Mouse (Mus musculus): ENCODE measurements at regions not wholly inside any gene's neighbourhood (a gene's known extent, or its start where the extent isn't known, plus 50 kb on each side); places are given as distances from the start of the nearest gene placed in this dataset.

DNA sequence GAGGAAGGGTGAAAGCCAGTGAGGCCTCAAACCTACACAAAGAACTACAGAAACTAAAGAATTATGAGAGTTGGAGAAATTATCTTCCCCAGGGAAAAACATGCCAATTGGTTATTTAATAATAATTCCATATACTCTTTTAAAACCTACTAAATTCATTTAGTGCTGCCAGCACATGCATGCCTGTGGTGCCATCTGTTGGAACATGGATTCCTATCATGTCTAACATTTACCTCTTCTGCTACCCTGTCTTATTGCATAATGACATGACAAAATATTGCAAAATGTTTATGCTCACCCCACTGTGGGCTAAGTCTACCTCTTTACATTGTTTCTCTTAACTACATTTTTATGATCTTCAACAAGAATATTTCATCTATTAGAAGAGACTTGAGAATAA lies 178.7 kb upstream of the 4933412E24Rik start:
- H3K27me3 ChIP-seq (ENCODE audit: control insufficient read depth, insufficient read depth, insufficient read length), result no peaks in the 10 kb centered on the region
- no peak overlapping the region for H3K4me3 ChIP-seq (ENCODE audit: insufficient read depth, poor library complexity, severe bottlenecking)
- no peak overlapping the region for H3ac ChIP-seq (ENCODE audit: control insufficient read depth, insufficient read length, low read depth)
- no peaks in the 10 kb centered on the region for H3K79me2 ChIP-seq (ENCODE audit: control insufficient read depth, insufficient read depth)
- no peaks in the 10 kb centered on the region for H3K79me3 ChIP-seq (ENCODE audit: low read depth)
- H3K36me3 ChIP-seq (ENCODE audit: control insufficient read depth, insufficient read depth), result no peaks in the 10 kb centered on the region
- TF ChIP-seq CEBPB (IDR thresholded peaks at IDR 0.05; ENCODE audit: low read depth) (peak; percentile 6), MYOD1 (IDR thresholded peaks at IDR 0.05; ENCODE audit: control insufficient read depth, insufficient read length, low read depth) (no peak), MAX (IDR thresholded peaks at IDR 0.05) (no peak), CTCF (IDR thresholded peaks at IDR 0.05; ENCODE audit: control insufficient read depth, insufficient read depth, insufficient read length) (no peak)

DNA sequence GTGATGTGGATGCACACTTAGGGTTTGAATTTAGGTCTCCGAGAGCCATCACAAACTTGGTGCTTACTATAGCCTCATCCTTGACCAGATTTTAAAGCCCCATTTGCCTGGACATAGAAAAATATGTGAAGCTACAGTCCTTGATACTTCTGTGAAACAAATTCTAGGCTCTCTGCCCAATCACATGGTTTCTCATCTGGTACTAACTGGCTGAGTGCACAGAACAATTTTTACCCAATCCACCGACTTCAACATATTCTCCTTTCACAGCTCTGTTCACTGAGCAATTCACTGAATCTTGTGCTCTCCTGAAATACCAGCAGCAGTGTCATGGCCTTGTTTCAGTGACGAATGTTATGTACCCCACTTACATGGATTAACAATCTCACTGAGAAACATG lies 176.7 kb upstream of the 4933412E24Rik start:
- no peaks in the 10 kb centered on the region for H3K79me2 ChIP-seq (ENCODE audit: control insufficient read depth, insufficient read depth)
- H3K27me3 ChIP-seq (ENCODE audit: control insufficient read depth, insufficient read depth, insufficient read length), result no peaks in the 10 kb centered on the region
- H3K4me3 ChIP-seq (ENCODE audit: insufficient read depth, poor library complexity, severe bottlenecking), result no peak overlapping the region
- TF ChIP-seq FOSL1 (IDR thresholded peaks at IDR 0.05; ENCODE audit: insufficient read depth, low read length, poor library complexity, severe bottlenecking), result no peak
- TF ChIP-seq MAX (IDR thresholded peaks at IDR 0.05), result no peak
- no peak for TF ChIP-seq CEBPB (IDR thresholded peaks at IDR 0.05; ENCODE audit: low read depth)
- TF ChIP-seq USF1 (IDR thresholded peaks at IDR 0.05; ENCODE audit: low read depth), result no peak
- no peak for TF ChIP-seq MYOG (IDR thresholded peaks at IDR 0.05; ENCODE audit: control insufficient read depth, extremely low read depth, insufficient read length)
- H3K36me3 ChIP-seq (ENCODE audit: control insufficient read depth, insufficient read depth), result no peaks in the 10 kb centered on the region
- no peak overlapping the region for H3ac ChIP-seq (ENCODE audit: control insufficient read depth, insufficient read length, low read depth)
- H3K79me3 ChIP-seq (ENCODE audit: low read depth), result no peaks in the 10 kb centered on the region

DNA sequence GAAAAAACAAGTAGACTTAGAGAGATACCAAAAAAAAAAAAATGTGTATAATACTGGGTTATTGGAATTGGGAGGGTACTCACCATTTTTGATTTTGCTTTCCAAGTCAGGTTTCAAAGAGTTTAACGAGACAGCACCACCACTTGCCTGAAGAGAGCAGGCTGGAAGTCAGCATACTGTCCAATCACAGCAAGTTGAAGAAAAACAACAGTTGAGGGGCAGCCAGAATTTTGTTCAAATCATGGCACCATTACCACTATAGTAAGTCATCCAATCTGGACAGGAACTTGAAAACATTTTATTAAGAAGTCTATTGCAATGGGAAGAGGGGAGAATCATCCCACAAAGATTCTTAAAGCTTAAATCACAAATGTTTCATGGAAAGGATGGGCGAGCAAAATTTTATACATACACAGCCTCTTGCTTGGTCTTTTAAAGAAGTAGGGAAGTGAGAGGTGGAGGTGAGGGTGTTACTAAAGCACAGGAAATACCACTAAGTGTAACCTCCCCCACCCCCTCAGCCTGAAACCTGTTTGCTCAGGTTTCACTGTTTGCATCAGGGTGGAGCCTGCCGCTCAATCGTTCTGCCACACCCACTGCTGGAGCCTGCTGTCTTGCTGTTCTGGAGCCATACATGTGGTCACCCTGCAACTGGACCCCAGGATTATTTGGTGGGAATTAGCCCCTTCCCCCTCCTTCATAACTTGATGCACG lies 170.7 kb upstream of the 4933412E24Rik start:
- Histone ChIP-seq H3K79me2 (ENCODE audit: control insufficient read depth, insufficient read depth) (no peaks in the 10 kb centered on the region), H3K36me3 (ENCODE audit: control insufficient read depth, insufficient read depth) (no peaks in the 10 kb centered on the region), H3K27me3 (ENCODE audit: control insufficient read depth, insufficient read depth, insufficient read length) (no peaks in the 10 kb centered on the region), H3ac (ENCODE audit: control insufficient read depth, insufficient read length, low read depth) (no peak overlapping the region), H3K4me3 (ENCODE audit: insufficient read depth, poor library complexity, severe bottlenecking) (no peak overlapping the region), H3K79me3 (ENCODE audit: low read depth) (no peaks in the 10 kb centered on the region)
- TF ChIP-seq FOSL1 (IDR thresholded peaks at IDR 0.05; ENCODE audit: insufficient read depth, low read length, poor library complexity, severe bottlenecking) (no peak), USF1 (IDR thresholded peaks at IDR 0.05; ENCODE audit: low read depth) (no peak), CEBPB (IDR thresholded peaks at IDR 0.05; ENCODE audit: low read depth) (no peak), MYOD1 (IDR thresholded peaks at IDR 0.05; ENCODE audit: control insufficient read depth, insufficient read length, low read depth) (no peak), MAX (IDR thresholded peaks at IDR 0.05) (no peak), MYOG (IDR thresholded peaks at IDR 0.05; ENCODE audit: control insufficient read depth, extremely low read depth, insufficient read length) (no peak), CTCF (IDR thresholded peaks at IDR 0.05; ENCODE audit: control insufficient read depth, insufficient read depth, insufficient read length) (no peak)

DNA sequence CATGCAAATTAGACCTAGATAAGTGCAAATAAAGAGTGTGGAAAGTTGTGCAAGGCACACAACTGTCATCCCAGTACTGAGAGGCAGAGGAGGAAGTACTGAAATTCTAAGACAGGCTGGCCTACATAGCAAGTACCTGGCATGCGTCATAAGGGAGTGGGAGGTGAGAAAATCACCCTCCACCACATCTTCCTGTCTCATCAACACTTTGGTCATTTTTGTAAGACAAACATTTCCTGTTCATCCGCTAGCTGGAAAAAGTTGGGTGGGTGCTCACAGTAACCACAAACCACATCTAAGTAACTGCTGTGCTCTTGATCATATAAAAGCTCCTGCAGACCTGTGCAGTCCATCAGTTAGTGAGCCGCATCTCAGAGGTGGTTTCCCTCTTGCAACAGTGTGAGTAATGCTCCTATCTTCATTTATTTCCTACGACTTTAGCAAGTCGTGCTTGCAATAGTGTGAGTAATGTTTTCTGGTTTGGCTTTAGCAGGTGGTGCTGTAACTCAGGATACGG lies 125.2 kb upstream of the 4933412E24Rik start:
- no peaks in the 10 kb centered on the region for H3K79me3 ChIP-seq (ENCODE audit: low read depth)
- no peaks in the 10 kb centered on the region for H3K27me3 ChIP-seq (ENCODE audit: control insufficient read depth, insufficient read depth, insufficient read length)
- H3ac ChIP-seq (ENCODE audit: control insufficient read depth, insufficient read length, low read depth), result no peak overlapping the region
- H3K79me2 ChIP-seq (ENCODE audit: control insufficient read depth, insufficient read depth), result no peaks in the 10 kb centered on the region
- TF ChIP-seq MYOG (IDR thresholded peaks at IDR 0.05; ENCODE audit: control insufficient read depth, extremely low read depth, insufficient read length) (no peak), CEBPB (IDR thresholded peaks at IDR 0.05; ENCODE audit: low read depth) (peak; percentile 92), FOSL1 (IDR thresholded peaks at IDR 0.05; ENCODE audit: insufficient read depth, low read length, poor library complexity, severe bottlenecking) (peak; percentile 81), MAX (IDR thresholded peaks at IDR 0.05) (peak; percentile 62), USF1 (IDR thresholded peaks at IDR 0.05; ENCODE audit: low read depth) (no peak), MYOD1 (IDR thresholded peaks at IDR 0.05; ENCODE audit: control insufficient read depth, insufficient read length, low read depth) (peak; percentile 88)
- H3K4me3 ChIP-seq (ENCODE audit: insufficient read depth, poor library complexity, severe bottlenecking), result no peak overlapping the region
- H3K36me3 ChIP-seq (ENCODE audit: control insufficient read depth, insufficient read depth), result no peaks in the 10 kb centered on the region

DNA sequence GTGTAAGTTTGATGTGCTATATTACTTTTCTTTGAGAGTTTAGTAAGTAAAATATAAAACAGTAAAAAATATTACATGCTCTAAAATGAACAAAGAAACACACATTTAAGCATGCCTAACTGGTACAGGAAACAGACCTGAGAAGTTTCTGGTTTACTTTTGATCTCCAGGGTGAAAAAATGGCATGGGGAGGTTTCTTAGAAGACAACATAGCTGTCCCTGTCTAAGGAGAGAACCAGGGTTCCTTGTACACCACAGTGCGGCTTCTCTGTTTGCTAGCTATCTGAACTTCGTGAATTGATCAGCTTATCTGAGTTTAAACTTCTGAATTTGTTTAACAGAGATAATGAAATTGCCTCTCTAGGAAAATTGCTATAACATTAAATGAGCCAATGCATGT lies 120.3 kb upstream of the 4933412E24Rik start:
- Histone ChIP-seq H3K36me3 (ENCODE audit: control insufficient read depth, insufficient read depth) (no peaks in the 10 kb centered on the region), H3ac (ENCODE audit: control insufficient read depth, insufficient read length, low read depth) (no peak overlapping the region), H3K27me3 (ENCODE audit: control insufficient read depth, insufficient read depth, insufficient read length) (no peaks in the 10 kb centered on the region), H3K79me3 (ENCODE audit: low read depth) (no peaks in the 10 kb centered on the region), H3K79me2 (ENCODE audit: control insufficient read depth, insufficient read depth) (no peaks in the 10 kb centered on the region), H3K4me3 (ENCODE audit: insufficient read depth, poor library complexity, severe bottlenecking) (no peak overlapping the region)
- no peak for TF ChIP-seq MYOD1 (IDR thresholded peaks at IDR 0.05; ENCODE audit: control insufficient read depth, insufficient read length, low read depth)
- no peak for TF ChIP-seq FOSL1 (IDR thresholded peaks at IDR 0.05; ENCODE audit: insufficient read depth, low read length, poor library complexity, severe bottlenecking)
- TF ChIP-seq MYOG (IDR thresholded peaks at IDR 0.05; ENCODE audit: control insufficient read depth, extremely low read depth, insufficient read length), result no peak
- no peak for TF ChIP-seq MAX (IDR thresholded peaks at IDR 0.05)
- TF ChIP-seq CTCF (IDR thresholded peaks at IDR 0.05; ENCODE audit: control insufficient read depth, insufficient read depth, insufficient read length), result no peak
- TF ChIP-seq USF1 (IDR thresholded peaks at IDR 0.05; ENCODE audit: low read depth), result no peak
- TF ChIP-seq CEBPB (IDR thresholded peaks at IDR 0.05; ENCODE audit: low read depth), result no peak

DNA sequence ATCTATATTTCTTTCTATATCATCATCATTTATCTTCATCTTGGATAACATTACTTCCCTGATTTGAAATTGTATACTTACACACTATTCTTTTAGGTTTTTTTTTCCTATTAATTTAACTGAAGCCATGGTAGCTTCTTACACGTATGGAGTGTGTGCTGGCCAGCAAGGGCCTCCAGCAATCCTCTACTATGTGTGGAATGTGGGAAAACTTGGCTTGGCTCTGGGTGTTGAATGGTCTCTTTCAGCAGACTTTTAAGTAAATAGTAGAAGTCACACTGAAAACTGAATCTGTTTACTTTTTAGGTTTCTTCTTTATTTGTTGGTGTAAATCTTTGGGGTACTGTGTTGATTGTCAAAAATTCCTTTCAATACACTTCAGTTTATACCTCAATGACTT lies 118.1 kb upstream of the 4933412E24Rik start:
- H3K4me3 ChIP-seq (ENCODE audit: insufficient read depth, poor library complexity, severe bottlenecking), result no peak overlapping the region
- no peak overlapping the region for H3ac ChIP-seq (ENCODE audit: control insufficient read depth, insufficient read length, low read depth)
- H3K36me3 ChIP-seq (ENCODE audit: control insufficient read depth, insufficient read depth), result no peaks in the 10 kb centered on the region
- H3K27me3 ChIP-seq (ENCODE audit: control insufficient read depth, insufficient read depth, insufficient read length), result no peaks in the 10 kb centered on the region
- TF ChIP-seq CTCF (IDR thresholded peaks at IDR 0.05; ENCODE audit: control insufficient read depth, insufficient read depth, insufficient read length), result no peak
- no peak for TF ChIP-seq USF1 (IDR thresholded peaks at IDR 0.05; ENCODE audit: low read depth)
- no peak for TF ChIP-seq CEBPB (IDR thresholded peaks at IDR 0.05; ENCODE audit: low read depth)
- TF ChIP-seq MYOD1 (IDR thresholded peaks at IDR 0.05; ENCODE audit: control insufficient read depth, insufficient read length, low read depth), result no peak
- no peak for TF ChIP-seq MAX (IDR thresholded peaks at IDR 0.05)
- TF ChIP-seq MYOG (IDR thresholded peaks at IDR 0.05; ENCODE audit: control insufficient read depth, extremely low read depth, insufficient read length), result no peak
- no peaks in the 10 kb centered on the region for H3K79me3 ChIP-seq (ENCODE audit: low read depth)
- no peaks in the 10 kb centered on the region for H3K79me2 ChIP-seq (ENCODE audit: control insufficient read depth, insufficient read depth)

All from C2C12 (cell line).